Mouse (Mus musculus) spleen, adult 2 months (tissue): ENCODE measurements at regions not wholly inside any gene's neighbourhood (a gene's known extent, or its start where the extent isn't known, plus 50 kb on each side); places are given as distances from the start of the nearest gene placed in this dataset.

Experiments used
- DNase-seq, 2 experiments: peaks; one replicate each; pipeline versions ENCODE4 v3.0.0 to v3.0.0-alpha.2; 2012 to 2021; ENCODE audit warnings: low spot score in 2 of 2, low read depth in 1 of 2
- H3K27ac ChIP-seq: fragments of 200-500 bp; 2 replicates; pipeline ENCODE4 v1.5.1; 2012; ENCODE audit warnings: low read length, inconsistent platforms; ENCODE audit not compliant: insufficient read depth
- H3K27me3 ChIP-seq: fragments of 200-500 bp; 2 replicates; pipeline ENCODE4 v1.6.1; 2012; ENCODE audit warnings: mild to moderate bottlenecking, moderate library complexity, low read length, inconsistent platforms; ENCODE audit not compliant: control insufficient read depth, insufficient read depth
- H3K36me3 ChIP-seq: fragments of 200-500 bp; 2 replicates; pipeline ENCODE4 v1.6.1; 2012; ENCODE audit warnings: mild to moderate bottlenecking, low read length, inconsistent platforms; ENCODE audit not compliant: control insufficient read depth, insufficient read depth
- H3K4me1 ChIP-seq: fragments of 200-500 bp; 2 replicates; pipeline ENCODE4 v1.6.1; 2011; ENCODE audit warnings: inconsistent platforms; ENCODE audit not compliant: control insufficient read depth, insufficient read depth, insufficient read length
- H3K4me3 ChIP-seq: fragments of 200-500 bp; 2 replicates; pipeline ENCODE4 v1.5.1; 2011; ENCODE audit warnings: mild to moderate bottlenecking, inconsistent platforms; ENCODE audit not compliant: insufficient read depth, insufficient read length; ENCODE audit errors: extremely low read depth
- CTCF ChIP-seq: fragments of 200-500 bp; IDR thresholded peaks from 2 replicates; pipeline ENCODE4 v1.5.1; 2011; ENCODE audit warnings: mild to moderate bottlenecking, inconsistent platforms; ENCODE audit not compliant: insufficient read depth, insufficient read length, insufficient replicate concordance; ENCODE audit errors: extremely low read depth
- POLR2A ChIP-seq: fragments of 200-500 bp; IDR thresholded peaks from 2 replicates; pipeline ENCODE4 v1.6.1; 2011; ENCODE audit warnings: low read depth, low read length, inconsistent platforms
- WGBS: fragments of 180-500 bp; shearing (Covaris S2); methylation state at CpG from one replicate; pipeline ENCODE4 v1.1.7; 2018; 5-methylcytosine and 5-hydroxymethylcytosine counted together

- H3K4me1 ChIP-seq = no peaks in the 10 kb centered on the region
- no peaks in the 10 kb centered on the region for H3K27me3 ChIP-seq
- no peak for DNase-seq
- TF ChIP-seq POLR2A (no peak), CTCF (no peak)
- WGBS = 78% methylated on average over 5 of the region's 5 CpGs
- H3K27ac ChIP-seq = no peak overlapping the region
- no peaks in the 10 kb centered on the region for H3K36me3 ChIP-seq
- no peak overlapping the region for H3K4me3 ChIP-seq
Measured at GRCm38 (mm10) chr7:73031407-73031806, 343.9 kb upstream of the Rgma start.

GRCm38 (mm10) chr7:73032316-73032980 lies 342.9 kb upstream of the Rgma start:
- H3K27ac ChIP-seq = no peak overlapping the region
- WGBS = 84% methylated on average over 23 of the region's 23 CpGs
- no peaks in the 10 kb centered on the region for H3K36me3 ChIP-seq
- H3K4me1 ChIP-seq = no peaks in the 10 kb centered on the region
- H3K4me3 ChIP-seq = no peak overlapping the region
- no peaks in the 10 kb centered on the region for H3K27me3 ChIP-seq
- TF ChIP-seq POLR2A = no peak
- TF ChIP-seq CTCF = no peak
- DNase-seq = no peak

GRCm38 (mm10) chr7:73036801-73037555 lies 338.3 kb upstream of the Rgma start:
- H3K27me3 ChIP-seq = no peaks in the 10 kb centered on the region
- DNase-seq = no peak
- no peak overlapping the region for H3K27ac ChIP-seq
- WGBS = 81% methylated on average over 20 of the region's 20 CpGs
- no peaks in the 10 kb centered on the region for H3K36me3 ChIP-seq
- H3K4me1 ChIP-seq = no peaks in the 10 kb centered on the region
- TF ChIP-seq CTCF (no peak), POLR2A (no peak)
- no peak overlapping the region for H3K4me3 ChIP-seq

- H3K27me3 ChIP-seq = no peaks in the 10 kb centered on the region
- TF ChIP-seq POLR2A = no peak
- no peak for TF ChIP-seq CTCF
- H3K4me3 ChIP-seq = no peak overlapping the region
- WGBS = 87% methylated on average over 9 of the region's 9 CpGs
- no peak overlapping the region for H3K27ac ChIP-seq
- DNase-seq = no peak
- H3K4me1 ChIP-seq = no peaks in the 10 kb centered on the region
- H3K36me3 ChIP-seq = no peaks in the 10 kb centered on the region
Measured at GRCm38 (mm10) chr7:73037638-73038037, 337.7 kb upstream of the Rgma start.

GRCm38 (mm10) chr7:73039921-73040320 lies 335.4 kb upstream of the Rgma start:
- no peak overlapping the region for H3K4me3 ChIP-seq
- no peaks in the 10 kb centered on the region for H3K27me3 ChIP-seq
- H3K27ac ChIP-seq = no peak overlapping the region
- H3K4me1 ChIP-seq = no peaks in the 10 kb centered on the region
- no peaks in the 10 kb centered on the region for H3K36me3 ChIP-seq
- TF ChIP-seq CTCF = no peak
- TF ChIP-seq POLR2A = no peak
- DNase-seq = no peak
- WGBS = 84% methylated on average over 4 of the region's 4 CpGs

- Histone ChIP-seq H3K4me3 (no peak overlapping the region; the same call in 1 of the 2 replicates), H3K36me3 (no peaks in the 10 kb centered on the region), H3K27ac (no peak overlapping the region), H3K27me3 (no peaks in the 10 kb centered on the region), H3K4me1 (no peaks in the 10 kb centered on the region)
- no peak for DNase-seq
- WGBS = 78% methylated on average over 3 of the region's 3 CpGs
- TF ChIP-seq CTCF = no peak
- TF ChIP-seq POLR2A = no peak
Measured at GRCm38 (mm10) chr7:73044316-73044715, 331.0 kb upstream of the Rgma start.

- no peak for TF ChIP-seq CTCF
- no peak for TF ChIP-seq POLR2A
- no peak for DNase-seq
- Histone ChIP-seq H3K4me3 (no peak overlapping the region), H3K27me3 (no peaks in the 10 kb centered on the region), H3K4me1 (no peaks in the 10 kb centered on the region), H3K36me3 (no peaks in the 10 kb centered on the region), H3K27ac (no peak overlapping the region)
- 83% methylated on average over 2 of the region's 2 CpGs for WGBS
Measured at GRCm38 (mm10) chr7:73055891-73056290, 319.4 kb upstream of the Rgma start.
